Mouse (Mus musculus) liver, embryonic 11.5 days (tissue): ENCODE measurements around the gene Ppp1r14a. TPM values are rescaled to one million over a fixed set of nuclear protein-coding genes. Genes with fewer than 3 reads are reported as not detected.
A peak's percentile ranks its signal among the peaks of the same experiment; 100 is the strongest.

Experiments
- ATAC-seq: fragments of 200-750 bp; cut with Nextera tagmentation; replicated peaks from 2 replicates; pipeline ENCODE4 v1.8.0; 2017; ENCODE audit warnings: moderate number of reproducible peaks, mild to moderate bottlenecking, moderate TSS enrichment, moderate library complexity; ENCODE audit not compliant: low FRiP score
- DNase-seq: peaks from one replicate; pipeline ENCODE4 v3.0.0-alpha.2; 2017; ENCODE audit warnings: low spot score
- H3K27ac ChIP-seq: fragments of 300-500 bp; sonication (generic); 2 replicates; pipeline ENCODE4 v1.5.1; 2014; ENCODE audit warnings: mild to moderate bottlenecking, low read depth, low read length, control low read depth
- H3K27me3 ChIP-seq: fragments of 300-500 bp; sonication (generic); replicated peaks from 2 replicates; pipeline ENCODE4 v1.6.1; 2014; ENCODE audit warnings: low read length, mixed read lengths; ENCODE audit not compliant: control insufficient read depth, insufficient read depth
- H3K36me3 ChIP-seq: fragments of 300-500 bp; sonication (generic); 2 replicates; pipeline ENCODE4 v1.6.1; 2014; ENCODE audit warnings: mild to moderate bottlenecking, low read length, moderate library complexity, mixed read lengths; ENCODE audit not compliant: control insufficient read depth, insufficient read depth
- H3K4me1 ChIP-seq: fragments of 300-500 bp; sonication (generic); replicated peaks from 2 replicates; pipeline ENCODE4 v1.6.1; 2014; ENCODE audit warnings: low read length, mixed read lengths; ENCODE audit not compliant: control insufficient read depth, insufficient read depth
- H3K4me2 ChIP-seq: fragments of 300-500 bp; sonication (generic); 2 replicates; pipeline ENCODE4 v1.6.1; 2014; ENCODE audit warnings: mild to moderate bottlenecking, control low read depth, moderate library complexity
- H3K4me3 ChIP-seq: fragments of 300-500 bp; sonication (generic); 2 replicates; pipeline ENCODE4 v1.5.1; 2014; ENCODE audit warnings: low read depth, low read length, control low read depth
- H3K9ac ChIP-seq: fragments of 300-500 bp; sonication (generic); 2 replicates; pipeline ENCODE4 v1.6.1; 2014; ENCODE audit warnings: low read depth, low read length, control low read depth
- H3K9me3 ChIP-seq: fragments of 300-500 bp; sonication (generic); 2 replicates; pipeline ENCODE4 v1.6.1; 2016; ENCODE audit warnings: low read length, inconsistent platforms, mixed read lengths; ENCODE audit not compliant: control insufficient read depth
- WGBS: fragments of 180-500 bp; shearing (Covaris S2); extraction: QIAGEN DNeasy Blood & Tissue Kit; methylation state at CpG from one replicate; pipeline ENCODE4 v1.1.7; 2014; 5-methylcytosine and 5-hydroxymethylcytosine counted together
- polyA plus RNA-seq: library from polyadenylated mRNA; unstranded; fragments of >200 nt; fragmentation: Nextera tagmentation; extraction: Ambion mirVana; gene quantifications from 2 replicates; pipeline ENCODE4 v1.2.1, GENCODE M21; 2014

Gene Ppp1r14a
- polyA plus RNA-seq, 1 experiment from 2014 or later, result 6.9 TPM

DNA sequence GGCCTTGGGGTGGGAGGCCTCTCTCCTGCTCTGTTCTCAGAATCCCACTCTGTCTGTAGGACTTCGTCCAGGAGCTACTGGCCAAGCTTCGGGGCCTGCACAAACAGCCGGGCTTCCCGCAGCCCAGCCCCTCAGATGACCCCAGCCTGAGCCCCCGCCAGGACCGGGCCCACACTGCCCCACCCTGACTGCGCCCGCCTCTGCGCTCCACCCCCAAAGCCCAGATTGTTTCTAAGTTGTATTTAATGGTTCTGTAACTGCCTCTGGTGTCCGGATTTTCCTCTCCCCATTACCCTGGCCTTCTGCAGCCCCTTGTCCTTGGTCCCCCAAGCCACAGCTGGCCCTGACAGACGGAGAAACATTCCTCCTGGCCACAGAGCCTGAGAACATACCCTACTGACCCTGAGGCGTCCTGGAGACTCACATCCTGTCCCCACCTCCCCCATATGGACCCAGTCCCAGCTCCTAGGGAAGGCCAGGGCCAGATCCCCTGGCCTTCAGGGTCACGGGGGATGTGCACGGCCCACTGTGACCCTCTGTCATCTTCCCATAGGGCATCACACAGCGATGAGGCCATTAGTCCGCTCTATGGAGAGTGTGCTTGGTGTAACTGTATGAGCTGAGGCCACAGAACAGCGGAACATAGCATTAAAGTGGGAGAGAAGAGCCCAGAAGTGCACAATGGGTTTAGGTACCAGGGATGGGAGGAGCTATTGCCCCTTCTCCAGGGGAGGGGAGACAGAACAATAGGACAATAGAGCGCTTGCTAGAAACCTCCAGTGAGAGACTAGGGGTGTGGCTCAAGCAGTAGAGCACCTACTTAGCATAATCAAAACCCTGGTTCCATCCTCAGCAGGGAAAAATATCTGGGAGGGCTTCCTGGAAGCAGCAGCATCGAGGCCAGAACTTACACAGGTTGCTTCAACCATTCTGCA, 4.3 kb downstream of the Ppp1r14a start:
- DNase-seq, result no peak
- H3K27ac ChIP-seq, result no peak overlapping the region; the same call in 1 of the 2 replicates
- H3K4me1 ChIP-seq, result peaks cover 29% of the 10 kb centered on the region
- no peaks in the 10 kb centered on the region; the same call in 1 of the 2 replicates for H3K27me3 ChIP-seq
- ATAC-seq, result no peak
- H3K4me3 ChIP-seq, result no peak overlapping the region
- WGBS, result 42% methylated on average over 19 of the region's 19 CpGs
- H3K9ac ChIP-seq, result 0 out of 2 replicates have a peak overlapping the region, but pooled peaks have one; percentile 20
- H3K36me3 ChIP-seq, result no peaks in the 10 kb centered on the region
- no peaks in the 10 kb centered on the region for H3K9me3 ChIP-seq
- H3K4me2 ChIP-seq, result no peak overlapping the region; the same call in 1 of the 2 replicates

DNA sequence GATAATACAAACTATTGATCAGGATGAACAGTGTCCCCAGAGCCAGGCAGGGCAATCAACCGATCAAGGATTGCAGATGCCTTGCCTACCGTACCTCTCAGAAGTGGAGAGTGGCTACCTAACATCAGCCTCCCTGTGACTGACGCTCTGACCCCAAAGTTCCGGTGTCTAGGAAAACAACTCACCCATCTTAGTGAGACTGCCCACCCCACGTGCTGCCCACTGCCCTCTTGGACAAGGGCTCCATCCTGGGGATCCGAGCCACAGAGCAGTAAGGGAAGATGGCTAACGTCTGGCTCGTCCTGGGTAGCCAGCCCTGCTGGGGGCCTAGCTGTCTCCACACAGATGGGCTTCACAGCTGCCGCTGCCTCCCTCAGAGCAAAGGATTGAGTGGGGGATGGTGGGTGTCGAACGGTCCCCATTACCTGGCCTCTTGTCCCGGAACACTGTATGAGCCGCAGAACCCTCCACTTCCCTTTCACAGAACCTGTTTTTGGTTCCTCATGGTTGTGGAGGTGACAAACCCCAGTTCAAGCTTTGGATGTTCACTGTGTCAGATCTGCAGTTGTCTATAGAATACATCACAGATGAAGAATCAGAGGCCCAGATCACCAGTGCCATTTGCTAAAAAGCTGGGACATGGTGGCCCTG, 5.1 kb downstream of the Ppp1r14a start:
- Histone ChIP-seq H3K27me3 (peaks cover 3% of the 10 kb centered on the region; the same call in 1 of the 2 replicates), H3K36me3 (no peaks in the 10 kb centered on the region), H3K27ac (no peak overlapping the region), H3K4me2 (no peak overlapping the region), H3K9me3 (no peaks in the 10 kb centered on the region), H3K9ac (no peak overlapping the region), H3K4me1 (peaks cover 27% of the 10 kb centered on the region), H3K4me3 (no peak overlapping the region)
- WGBS, result 64% methylated on average over 13 of the region's 13 CpGs
- DNase-seq (no peak), ATAC-seq (no peak)

DNA sequence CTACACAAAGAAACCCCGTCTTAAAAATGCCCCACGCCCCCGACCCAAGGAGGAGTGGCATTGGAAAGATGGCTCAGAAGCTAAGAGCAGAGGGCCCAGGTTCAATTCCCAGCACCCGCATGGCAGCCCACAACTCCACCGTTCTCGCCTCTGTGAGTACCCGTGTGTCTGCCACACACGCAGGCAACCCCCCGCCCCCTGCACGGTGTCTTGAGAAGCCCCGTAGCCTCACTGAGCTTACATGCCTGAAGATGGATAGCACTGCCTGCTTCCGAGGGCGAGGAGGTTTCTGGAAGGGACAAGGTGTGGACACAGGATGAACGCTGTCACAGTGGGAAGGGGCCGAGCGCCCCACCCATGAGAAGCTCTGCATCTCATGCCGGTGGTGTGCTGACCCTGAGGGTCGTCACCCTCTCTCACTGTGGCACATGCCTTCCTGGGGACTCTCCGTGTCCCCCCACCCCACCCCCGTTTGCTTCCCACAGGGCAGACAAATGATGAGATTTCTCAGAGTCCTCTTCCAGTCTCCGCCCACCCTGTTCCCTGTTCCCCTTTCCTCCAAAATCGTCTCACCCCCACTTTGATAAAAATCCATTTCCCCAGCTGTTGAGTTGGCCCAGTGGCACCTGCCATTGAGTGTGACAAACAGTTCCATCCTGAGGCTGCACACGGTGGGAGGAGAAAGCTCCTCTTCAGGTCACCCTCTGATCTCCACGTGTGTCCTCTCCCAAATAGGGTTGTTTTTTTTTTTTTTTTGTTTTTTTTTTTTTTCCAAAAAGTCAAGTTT, 6.9 kb downstream of the Ppp1r14a start:
- no peak overlapping the region for H3K4me3 ChIP-seq
- ATAC-seq (no peak), DNase-seq (no peak)
- WGBS, result 77% methylated on average over 24 of the region's 24 CpGs
- 0 out of 2 replicates have a peak, but pooled peaks cover 3% of the 10 kb centered on the region for H3K27me3 ChIP-seq
- H3K36me3 ChIP-seq, result no peaks in the 10 kb centered on the region
- no peaks in the 10 kb centered on the region for H3K9me3 ChIP-seq
- peaks cover 21% of the 10 kb centered on the region for H3K4me1 ChIP-seq
- H3K9ac ChIP-seq, result no peak overlapping the region
- no peak overlapping the region for H3K4me2 ChIP-seq
- no peak overlapping the region for H3K27ac ChIP-seq

DNA sequence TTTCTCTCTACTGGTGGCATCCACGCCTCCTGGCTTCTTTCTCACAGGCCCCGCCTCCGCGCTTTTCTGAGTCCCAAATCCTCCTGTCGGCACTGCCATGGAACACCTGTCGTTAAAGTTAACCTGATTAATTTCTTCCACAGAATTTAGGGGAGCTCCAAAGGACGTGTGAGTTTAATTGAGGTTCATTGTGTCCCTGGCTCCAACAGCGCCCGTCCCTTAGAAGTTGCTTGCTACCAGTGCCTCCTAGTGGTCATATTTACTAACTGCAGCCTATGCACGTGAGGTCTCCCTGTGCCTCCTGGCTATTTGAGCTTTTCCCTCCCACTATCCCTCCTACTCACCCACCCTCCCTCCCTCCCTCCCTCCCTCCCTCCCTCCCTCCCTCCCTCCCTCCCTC, 7.9 kb downstream of the Ppp1r14a start:
- WGBS, result 12% methylated on average over 10 of the region's 10 CpGs

DNA sequence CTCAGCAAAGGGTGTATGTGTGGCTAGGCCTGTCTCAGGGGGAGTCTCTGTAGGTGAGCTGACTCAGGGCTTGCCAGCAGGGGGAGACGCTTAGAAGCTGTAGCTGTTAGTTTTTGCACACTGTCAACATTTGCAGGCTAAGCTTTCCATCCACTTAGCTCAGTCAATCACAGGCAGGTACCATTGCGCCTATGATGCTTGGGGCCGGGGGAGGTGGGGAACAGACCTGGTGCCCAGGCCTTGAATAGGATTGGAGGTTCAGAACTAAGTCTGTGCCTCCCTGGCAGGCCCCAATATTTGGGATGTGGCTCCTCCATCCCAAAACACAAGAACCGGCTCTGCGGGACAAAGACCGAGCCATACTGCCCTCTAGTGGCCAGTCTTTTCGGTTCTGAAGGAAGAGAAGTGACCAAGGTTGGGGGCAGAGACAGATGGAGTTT, 12.0 kb downstream of the Ppp1r14a start:
- no peak overlapping the region for H3K4me3 ChIP-seq
- H3K36me3 ChIP-seq, result no peaks in the 10 kb centered on the region
- DNase-seq (no peak), ATAC-seq (no peak)
- no peaks in the 10 kb centered on the region for H3K9me3 ChIP-seq
- H3K4me1 ChIP-seq, result peaks cover 11% of the 10 kb centered on the region
- H3K27me3 ChIP-seq, result peaks cover 40% of the 10 kb centered on the region
- no peak overlapping the region for H3K4me2 ChIP-seq
- no peak overlapping the region for H3K9ac ChIP-seq
- 4% methylated on average over 7 of the region's 7 CpGs for WGBS
- H3K27ac ChIP-seq, result no peak overlapping the region

More for the DNA sequence above, 7.9 kb downstream of the Ppp1r14a start:
- no peak for DNase-seq
- no peak overlapping the region for H3K4me3 ChIP-seq
- ATAC-seq, result 0 out of 2 replicates have a peak, but pooled peaks have one; percentile 35
- H3K4me2 ChIP-seq, result peak overlapping the region; percentile 31; the same call in 1 of the 2 replicates
- H3K27ac ChIP-seq, result no peak overlapping the region
- H3K27me3 ChIP-seq, result peaks cover 3% of the 10 kb centered on the region; the same call in 1 of the 2 replicates
- H3K4me1 ChIP-seq, result peaks cover 16% of the 10 kb centered on the region
- no peak overlapping the region for H3K9ac ChIP-seq
- no peaks in the 10 kb centered on the region for H3K36me3 ChIP-seq
- no peaks in the 10 kb centered on the region for H3K9me3 ChIP-seq

DNA sequence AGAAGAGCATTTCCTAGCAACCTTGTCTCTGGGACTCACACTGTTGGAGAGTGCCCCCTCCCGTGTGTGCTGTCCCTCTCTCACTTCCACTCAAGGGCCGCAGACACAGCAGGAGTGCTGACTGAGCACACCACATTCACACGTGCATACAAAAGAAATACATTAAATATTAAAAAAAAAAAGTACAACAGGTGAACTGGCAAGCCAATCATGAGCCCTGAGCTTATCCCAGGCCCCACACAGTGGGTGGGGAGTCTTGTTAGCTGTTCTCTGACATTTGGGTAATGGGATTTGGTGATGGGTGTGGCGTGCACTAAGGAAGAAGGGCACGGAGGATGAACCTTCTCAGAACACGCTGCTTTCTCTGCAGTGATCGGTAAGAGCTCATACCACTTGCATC, 13.5 kb downstream of the Ppp1r14a start:
- H3K9me3 ChIP-seq, result no peaks in the 10 kb centered on the region
- no peak overlapping the region for H3K4me3 ChIP-seq
- 70% methylated on average over 7 of the region's 7 CpGs for WGBS
- H3K4me2 ChIP-seq, result no peak overlapping the region
- no peak overlapping the region for H3K9ac ChIP-seq
- peaks cover 18% of the 10 kb centered on the region for H3K4me1 ChIP-seq
- H3K27me3 ChIP-seq, result peaks cover 44% of the 10 kb centered on the region
- H3K27ac ChIP-seq, result no peak overlapping the region
- H3K36me3 ChIP-seq, result no peaks in the 10 kb centered on the region
- DNase-seq, result no peak
- no peak for ATAC-seq

DNA sequence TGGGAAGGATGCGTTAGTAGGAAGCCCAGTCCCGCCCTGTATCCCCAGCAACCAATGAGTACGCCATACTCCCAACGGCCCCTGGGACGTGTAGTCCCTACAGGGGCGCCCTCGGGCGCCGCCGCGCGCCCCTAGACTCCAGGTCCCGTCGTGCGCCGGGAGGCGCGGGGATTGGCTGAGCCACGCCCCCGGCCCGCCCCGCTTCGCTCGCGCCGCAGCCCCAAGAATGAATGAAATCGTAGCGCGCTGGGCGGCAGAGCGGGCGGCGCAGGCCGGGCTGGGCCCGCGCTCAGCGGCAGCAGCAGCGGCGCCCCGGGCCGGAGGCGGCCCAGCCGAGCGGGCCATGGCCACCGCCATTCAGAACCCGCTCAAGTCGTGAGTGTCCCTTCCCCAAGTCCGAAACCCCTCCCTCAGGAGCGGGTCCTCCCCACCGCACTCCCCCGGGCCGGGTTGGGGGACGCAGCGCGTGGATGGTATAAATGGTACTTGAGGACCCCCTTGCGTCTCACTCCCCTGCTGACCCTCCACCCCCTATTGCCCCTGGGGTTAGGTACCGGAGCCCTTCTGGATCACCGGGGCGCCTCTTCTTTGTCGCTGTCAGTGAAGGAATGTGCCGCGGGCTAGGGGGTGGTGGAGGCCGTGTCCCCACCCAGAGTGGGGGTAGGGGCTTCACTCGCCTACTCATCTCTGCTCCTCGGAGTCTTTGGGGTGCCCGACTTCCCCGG, 14.8 kb downstream of the Ppp1r14a start, which contains the start of gene Dpf1:
Dpf1 (plus strand) TSS at position 214 of the 725 bp plus-strand sequence.
- Histone ChIP-seq H3K4me2 (peak within 1 kb of the TSS; percentile 90), H3K36me3 (no peaks in the 10 kb centered on the region), H3K9me3 (no peaks in the 10 kb centered on the region), H3K9ac (peak within 1 kb of the TSS; percentile 55; the same call in 1 of the 2 replicates), H3K27ac (no peak within 1 kb of the TSS), H3K4me1 (peaks cover 26% of the 10 kb centered on the region), H3K27me3 (peaks cover 43% of the 10 kb centered on the region), H3K4me3 (peak within 1 kb of the TSS; percentile 58)
- ATAC-seq (peak; percentile 76), DNase-seq (peak; percentile 82)
- WGBS, result under 1% methylated on average over 61 of the region's 67 CpGs
